Mouse (Mus musculus): ENCODE data around the gene Foxn3. TPM values are rescaled to one million over a fixed set of nuclear protein-coding genes. Genes with fewer than 3 reads are reported as not detected.

Gene Foxn3
- polyA plus RNA-seq, 1 experiment from 2014 or later, result 54.0 TPM

GRCm38 (mm10) chr12:99326157-99326556 is 237.2 kb downstream of the Foxn3 start:
- H3K36me3 ChIP-seq (ENCODE audit: insufficient read depth, low read length), result no peaks in the 10 kb centered on the region
- H3K9me3 ChIP-seq (replicated peaks; ENCODE audit: low read length), result no peaks in the 10 kb centered on the region
- H3K27me3 ChIP-seq (ENCODE audit: insufficient read depth, low read length), result no peaks in the 10 kb centered on the region
- WGBS, result 27% methylated on average over 8 of the region's 8 CpGs
- DNase-seq (ENCODE audit: low spot score), result no peak
- peaks cover 8% of the 10 kb centered on the region for H3K4me1 ChIP-seq (replicated peaks; ENCODE audit: insufficient read depth, low read length)
- no peak overlapping the region for H3K27ac ChIP-seq
- ATAC-seq (replicated peaks; ENCODE audit: low FRiP score, low read depth), result no peak
- H3K4me2 ChIP-seq (ENCODE audit: low read length), result no peak overlapping the region
- no peak overlapping the region for H3K9ac ChIP-seq (ENCODE audit: low read depth, low read length)
- no peak overlapping the region for H3K4me3 ChIP-seq (replicated peaks; ENCODE audit: low read depth, low read length)
- no peak for TF ChIP-seq CTCF (IDR thresholded peaks at IDR 0.05; ENCODE audit: low read depth)

GRCm38 (mm10) chr12:99321633-99322431 is 241.6 kb downstream of the Foxn3 start:
- Histone ChIP-seq H3K27me3 (ENCODE audit: insufficient read depth, low read length) (no peaks in the 10 kb centered on the region), H3K4me3 (replicated peaks; ENCODE audit: low read depth, low read length) (no peak overlapping the region), H3K4me1 (replicated peaks; ENCODE audit: insufficient read depth, low read length) (no peaks in the 10 kb centered on the region), H3K9me3 (replicated peaks; ENCODE audit: low read length) (no peaks in the 10 kb centered on the region), H3K4me2 (ENCODE audit: low read length) (no peak overlapping the region), H3K27ac (no peak overlapping the region), H3K9ac (ENCODE audit: low read depth, low read length) (no peak overlapping the region), H3K36me3 (ENCODE audit: insufficient read depth, low read length) (no peaks in the 10 kb centered on the region)
- DNase-seq (ENCODE audit: low spot score), result no peak
- WGBS, result 40% methylated on average over 12 of the region's 12 CpGs
- no peak for TF ChIP-seq CTCF (IDR thresholded peaks at IDR 0.05; ENCODE audit: low read depth)
- no peak for ATAC-seq (replicated peaks; ENCODE audit: low FRiP score, low read depth)

- Histone ChIP-seq H3K4me3 (replicated peaks; ENCODE audit: low read depth, low read length) (no peak overlapping the region), H3K9me3 (replicated peaks; ENCODE audit: low read length) (no peaks in the 10 kb centered on the region), H3K27me3 (ENCODE audit: insufficient read depth, low read length) (no peaks in the 10 kb centered on the region), H3K36me3 (ENCODE audit: insufficient read depth, low read length) (no peaks in the 10 kb centered on the region), H3K27ac (no peak overlapping the region), H3K9ac (ENCODE audit: low read depth, low read length) (no peak overlapping the region), H3K4me2 (ENCODE audit: low read length) (no peak overlapping the region), H3K4me1 (replicated peaks; ENCODE audit: insufficient read depth, low read length) (no peaks in the 10 kb centered on the region)
- ATAC-seq (replicated peaks; ENCODE audit: low FRiP score, low read depth) (no peak), DNase-seq (ENCODE audit: low spot score) (no peak)
- 91% methylated on average over 3 of the region's 3 CpGs for WGBS
- no peak for TF ChIP-seq CTCF (IDR thresholded peaks at IDR 0.05; ENCODE audit: low read depth)
Measured at GRCm38 (mm10) chr12:99320966-99321496, 242.4 kb downstream of the Foxn3 start.

- 58% methylated on average over 2 of the region's 2 CpGs for WGBS
- no peak for TF ChIP-seq CTCF (IDR thresholded peaks at IDR 0.05; ENCODE audit: low read depth)
- Histone ChIP-seq H3K4me3 (replicated peaks; ENCODE audit: low read depth, low read length) (no peak overlapping the region), H3K4me2 (ENCODE audit: low read length) (no peak overlapping the region), H3K4me1 (replicated peaks; ENCODE audit: insufficient read depth, low read length) (no peaks in the 10 kb centered on the region), H3K9me3 (replicated peaks; ENCODE audit: low read length) (no peaks in the 10 kb centered on the region), H3K27ac (no peak overlapping the region), H3K9ac (ENCODE audit: low read depth, low read length) (no peak overlapping the region), H3K36me3 (ENCODE audit: insufficient read depth, low read length) (no peaks in the 10 kb centered on the region), H3K27me3 (ENCODE audit: insufficient read depth, low read length) (no peaks in the 10 kb centered on the region)
- no peak for ATAC-seq (replicated peaks; ENCODE audit: low FRiP score, low read depth)
- no peak for DNase-seq (ENCODE audit: low spot score)
Measured at GRCm38 (mm10) chr12:99319896-99320295, 243.5 kb downstream of the Foxn3 start.

- Histone ChIP-seq H3K9me3 (replicated peaks; ENCODE audit: low read length) (no peaks in the 10 kb centered on the region), H3K9ac (ENCODE audit: low read depth, low read length) (no peak overlapping the region), H3K4me2 (ENCODE audit: low read length) (no peak overlapping the region), H3K4me3 (replicated peaks; ENCODE audit: low read depth, low read length) (no peak overlapping the region), H3K27ac (no peak overlapping the region), H3K36me3 (ENCODE audit: insufficient read depth, low read length) (no peaks in the 10 kb centered on the region), H3K4me1 (replicated peaks; ENCODE audit: insufficient read depth, low read length) (no peaks in the 10 kb centered on the region), H3K27me3 (ENCODE audit: insufficient read depth, low read length) (no peaks in the 10 kb centered on the region)
- no peak for ATAC-seq (replicated peaks; ENCODE audit: low FRiP score, low read depth)
- TF ChIP-seq CTCF (IDR thresholded peaks at IDR 0.05; ENCODE audit: low read depth), result no peak
- DNase-seq (ENCODE audit: low spot score), result no peak
- 45% methylated on average over 5 of the region's 5 CpGs for WGBS
Measured at GRCm38 (mm10) chr12:99319171-99319570, 244.2 kb downstream of the Foxn3 start.

- no peak for TF ChIP-seq CTCF (IDR thresholded peaks at IDR 0.05; ENCODE audit: low read depth)
- Histone ChIP-seq H3K4me1 (replicated peaks; ENCODE audit: insufficient read depth, low read length) (no peaks in the 10 kb centered on the region), H3K36me3 (ENCODE audit: insufficient read depth, low read length) (no peaks in the 10 kb centered on the region), H3K9me3 (replicated peaks; ENCODE audit: low read length) (no peaks in the 10 kb centered on the region), H3K9ac (ENCODE audit: low read depth, low read length) (no peak overlapping the region), H3K4me2 (ENCODE audit: low read length) (no peak overlapping the region), H3K4me3 (replicated peaks; ENCODE audit: low read depth, low read length) (no peak overlapping the region), H3K27ac (no peak overlapping the region), H3K27me3 (ENCODE audit: insufficient read depth, low read length) (no peaks in the 10 kb centered on the region)
- ATAC-seq (replicated peaks; ENCODE audit: low FRiP score, low read depth) (no peak), DNase-seq (ENCODE audit: low spot score) (no peak)
- 87% methylated on average over 6 of the region's 6 CpGs for WGBS
Measured at GRCm38 (mm10) chr12:99315931-99316330, 247.5 kb downstream of the Foxn3 start.
